Mouse (Mus musculus) heart, embryonic 10.5 days (tissue): ENCODE results near the gene Meiob. TPM values are rescaled to one million over a fixed set of nuclear protein-coding genes. Genes with fewer than 3 reads are reported as not detected.

Experiments used
- DNase-seq: peaks from one replicate; pipeline ENCODE4 v3.0.0-alpha.2; 2017; ENCODE audit warnings: low spot score
- H3K27ac ChIP-seq: fragments of 300-500 bp; sonication (generic); 2 replicates; pipeline ENCODE4 v1.5.1; 2016; ENCODE audit warnings: mild to moderate bottlenecking
- H3K27me3 ChIP-seq: fragments of 300-500 bp; sonication (generic); 2 replicates; pipeline ENCODE4 v1.6.1; 2016; ENCODE audit warnings: mild to moderate bottlenecking; ENCODE audit not compliant: poor library complexity, insufficient read depth, severe bottlenecking
- H3K36me3 ChIP-seq: fragments of 300-500 bp; sonication (generic); 2 replicates; pipeline ENCODE4 v1.6.1; 2016; ENCODE audit warnings: mild to moderate bottlenecking, moderate library complexity
- H3K4me1 ChIP-seq: fragments of 300-500 bp; sonication (generic); 2 replicates; pipeline ENCODE4 v1.6.1; 2016; ENCODE audit warnings: mild to moderate bottlenecking
- H3K4me3 ChIP-seq: fragments of 300-500 bp; sonication (generic); 2 replicates; pipeline ENCODE4 v1.5.1; 2016; ENCODE audit warnings: mild to moderate bottlenecking, moderate library complexity
- H3K9me3 ChIP-seq: fragments of 300-500 bp; sonication (generic); 2 replicates; pipeline ENCODE4 v1.6.1; 2016; ENCODE audit warnings: mild to moderate bottlenecking, moderate library complexity
- WGBS: fragments of 180-500 bp; shearing (Covaris S2); methylation state at CpG from one replicate; pipeline ENCODE4 v1.1.7; 2016; 5-methylcytosine and 5-hydroxymethylcytosine counted together
- polyA plus RNA-seq: library from polyadenylated mRNA; unstranded; fragments of >200 nt; fragmentation: Nextera tagmentation; extraction: Ambion mirVana; gene quantifications from 2 replicates; pipeline ENCODE4 v1.2.1, GENCODE M21; 2016

Meiob gene
- polyA plus RNA-seq, 1 experiment from 2014 or later, result not detected

DNA sequence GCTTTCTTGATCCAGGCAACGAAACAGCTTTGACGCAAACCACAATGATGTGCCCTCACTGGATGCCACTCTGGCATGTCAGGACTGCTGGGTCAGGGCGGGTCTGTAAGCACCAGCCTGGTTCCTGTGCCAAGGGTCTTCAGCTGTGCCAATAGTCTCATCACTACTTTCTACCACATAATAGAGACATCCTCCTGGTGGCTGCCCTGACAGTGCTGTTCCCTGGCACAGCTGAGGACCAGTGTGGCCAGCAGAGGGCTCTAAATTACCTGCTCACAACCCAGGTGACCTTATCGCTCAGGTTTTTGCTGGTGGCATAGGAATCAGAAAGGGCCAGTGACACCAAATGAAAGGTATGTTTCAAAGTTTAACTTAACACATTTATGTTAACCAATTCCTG is 37.0 kb downstream of the Meiob start:
- H3K4me3 ChIP-seq, result no peak overlapping the region
- H3K36me3 ChIP-seq, result no peaks in the 10 kb centered on the region
- no peak for DNase-seq
- H3K9me3 ChIP-seq, result no peaks in the 10 kb centered on the region
- WGBS, result 52% methylated on average over 4 of the region's 4 CpGs
- H3K4me1 ChIP-seq, result no peaks in the 10 kb centered on the region
- no peak overlapping the region for H3K27ac ChIP-seq
- peaks cover 17% of the 10 kb centered on the region for H3K27me3 ChIP-seq

DNA sequence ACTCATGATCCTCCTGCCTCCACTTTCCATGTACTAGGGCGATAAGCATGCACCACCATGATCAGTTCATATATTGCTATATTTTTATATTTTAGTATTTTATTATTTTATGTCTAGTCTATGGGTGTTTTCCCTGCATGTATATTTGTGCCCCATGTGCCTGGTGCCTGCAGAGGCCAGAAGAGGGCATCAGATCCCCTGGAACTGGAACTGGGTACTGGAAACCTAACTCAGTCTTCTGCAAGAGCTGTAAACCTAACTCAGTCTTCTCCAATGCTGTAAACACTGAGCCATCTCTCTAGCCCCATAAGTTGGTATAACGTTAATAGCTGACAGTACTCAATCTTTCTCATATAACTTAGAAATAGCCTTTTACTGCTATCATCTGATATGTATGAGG is 38.5 kb downstream of the Meiob start:
- no peak for DNase-seq
- WGBS, result 54% methylated on average over 2 of the region's 2 CpGs
- Histone ChIP-seq H3K27me3 (peaks cover 14% of the 10 kb centered on the region), H3K4me1 (no peaks in the 10 kb centered on the region), H3K36me3 (no peaks in the 10 kb centered on the region), H3K4me3 (no peak overlapping the region), H3K9me3 (no peaks in the 10 kb centered on the region), H3K27ac (no peak overlapping the region)

DNA sequence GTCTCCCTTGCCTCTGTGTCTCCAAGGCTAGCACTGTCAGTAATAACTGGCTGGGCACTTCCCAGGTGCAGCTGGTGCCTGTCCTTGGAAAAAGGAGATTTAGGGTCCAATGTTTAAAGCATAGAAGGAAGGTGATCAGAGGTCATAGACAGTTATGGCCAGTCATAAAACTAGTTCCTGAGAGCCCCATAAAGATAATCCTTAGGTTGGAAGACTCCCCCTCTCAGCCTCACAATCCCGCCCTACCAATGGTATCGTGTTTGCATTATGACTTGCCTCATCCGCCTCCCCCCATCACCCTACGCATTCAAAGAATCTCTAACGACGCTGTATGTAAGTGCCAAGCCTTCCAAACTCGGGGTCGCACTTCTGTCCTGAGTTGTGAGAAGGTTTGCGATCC is 40.4 kb downstream of the Meiob start:
- H3K27me3 ChIP-seq, result peaks cover 14% of the 10 kb centered on the region
- H3K27ac ChIP-seq, result no peak overlapping the region
- no peak for DNase-seq
- no peaks in the 10 kb centered on the region for H3K9me3 ChIP-seq
- H3K36me3 ChIP-seq, result no peaks in the 10 kb centered on the region
- H3K4me1 ChIP-seq, result peaks cover 10% of the 10 kb centered on the region
- no peak overlapping the region for H3K4me3 ChIP-seq
- WGBS, result 47% methylated on average over 9 of the region's 9 CpGs

DNA sequence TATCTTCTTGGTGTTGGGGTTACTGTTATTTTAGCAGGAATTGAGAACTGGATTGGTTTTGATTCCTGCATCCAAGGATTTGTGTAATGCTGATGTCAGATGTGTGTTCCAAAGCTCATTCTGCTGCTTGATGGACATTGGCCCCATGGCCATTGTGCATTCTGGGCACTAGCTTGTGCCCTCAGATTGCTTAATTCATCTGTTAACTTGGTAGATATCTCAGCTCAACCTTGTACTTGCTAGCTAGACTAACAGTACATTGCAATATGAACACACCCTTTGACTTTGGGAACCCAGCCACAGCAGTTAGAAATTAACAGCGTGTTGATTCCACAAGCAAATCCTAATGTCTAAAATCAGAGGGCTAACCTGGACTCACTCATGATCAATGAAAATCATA is 43.3 kb downstream of the Meiob start:
- H3K27me3 ChIP-seq, result peaks cover 18% of the 10 kb centered on the region
- H3K4me1 ChIP-seq, result peaks cover 21% of the 10 kb centered on the region
- no peaks in the 10 kb centered on the region for H3K9me3 ChIP-seq
- H3K27ac ChIP-seq, result no peak overlapping the region
- H3K4me3 ChIP-seq, result no peak overlapping the region
- DNase-seq, result no peak
- 89% methylated on average over 1 of the region's 1 CpGs for WGBS
- no peaks in the 10 kb centered on the region for H3K36me3 ChIP-seq

DNA sequence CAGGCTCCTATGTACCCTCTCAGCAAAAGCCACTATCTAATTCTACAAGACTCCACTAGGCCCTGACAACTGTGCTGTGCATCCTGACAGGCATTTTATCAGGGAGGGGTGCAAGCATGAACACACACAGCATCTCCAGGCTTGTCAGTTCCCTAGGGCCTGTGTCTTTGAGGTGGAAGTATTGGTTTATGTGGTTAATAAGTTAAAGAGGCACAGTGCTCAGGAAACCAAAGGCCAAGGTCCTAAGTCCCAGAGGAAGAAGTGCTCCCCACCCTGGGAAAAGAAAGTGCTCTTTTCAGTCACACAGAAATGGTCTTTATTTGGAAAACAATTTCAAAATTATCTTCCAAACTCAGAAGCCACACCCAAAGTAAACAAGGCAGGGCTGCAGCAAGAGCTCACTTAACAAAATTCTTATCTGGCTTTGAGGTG is 44.5 kb downstream of the Meiob start:
- Histone ChIP-seq H3K4me1 (peaks cover 21% of the 10 kb centered on the region), H3K4me3 (peak overlapping the region; percentile 85), H3K27me3 (peaks cover 18% of the 10 kb centered on the region), H3K36me3 (peaks cover 9% of the 10 kb centered on the region; the same call in 1 of the 2 replicates), H3K27ac (peak overlapping the region; percentile 96; the same call in 1 of the 2 replicates), H3K9me3 (no peaks in the 10 kb centered on the region)
- DNase-seq, result peak; percentile 83

DNA sequence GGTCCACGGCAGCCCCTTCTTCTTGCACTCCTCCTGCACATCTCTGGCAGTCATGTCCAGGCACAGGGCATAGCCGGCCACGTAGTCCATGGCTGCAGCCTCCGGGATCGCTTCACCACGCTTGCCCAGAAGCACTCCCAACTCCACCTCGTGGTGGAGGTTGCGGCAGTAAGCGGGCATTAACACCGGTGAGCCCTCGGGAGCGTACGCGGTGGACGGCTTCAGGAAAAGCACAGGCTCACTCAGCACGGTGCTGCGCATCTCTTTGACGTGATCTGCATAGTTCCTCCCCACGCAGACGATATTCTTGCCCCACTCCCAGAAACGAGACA is 45.6 kb downstream of the Meiob start:
- H3K27me3 ChIP-seq, result peaks cover 11% of the 10 kb centered on the region
- H3K4me1 ChIP-seq, result peaks cover 21% of the 10 kb centered on the region
- peak overlapping the region; percentile 96 for H3K27ac ChIP-seq
- WGBS, result under 1% methylated on average over 21 of the region's 21 CpGs
- H3K9me3 ChIP-seq, result no peaks in the 10 kb centered on the region
- DNase-seq, result no peak
- H3K4me3 ChIP-seq, result peak overlapping the region; percentile 85
- H3K36me3 ChIP-seq, result peaks cover 15% of the 10 kb centered on the region; the same call in 1 of the 2 replicates

DNA sequence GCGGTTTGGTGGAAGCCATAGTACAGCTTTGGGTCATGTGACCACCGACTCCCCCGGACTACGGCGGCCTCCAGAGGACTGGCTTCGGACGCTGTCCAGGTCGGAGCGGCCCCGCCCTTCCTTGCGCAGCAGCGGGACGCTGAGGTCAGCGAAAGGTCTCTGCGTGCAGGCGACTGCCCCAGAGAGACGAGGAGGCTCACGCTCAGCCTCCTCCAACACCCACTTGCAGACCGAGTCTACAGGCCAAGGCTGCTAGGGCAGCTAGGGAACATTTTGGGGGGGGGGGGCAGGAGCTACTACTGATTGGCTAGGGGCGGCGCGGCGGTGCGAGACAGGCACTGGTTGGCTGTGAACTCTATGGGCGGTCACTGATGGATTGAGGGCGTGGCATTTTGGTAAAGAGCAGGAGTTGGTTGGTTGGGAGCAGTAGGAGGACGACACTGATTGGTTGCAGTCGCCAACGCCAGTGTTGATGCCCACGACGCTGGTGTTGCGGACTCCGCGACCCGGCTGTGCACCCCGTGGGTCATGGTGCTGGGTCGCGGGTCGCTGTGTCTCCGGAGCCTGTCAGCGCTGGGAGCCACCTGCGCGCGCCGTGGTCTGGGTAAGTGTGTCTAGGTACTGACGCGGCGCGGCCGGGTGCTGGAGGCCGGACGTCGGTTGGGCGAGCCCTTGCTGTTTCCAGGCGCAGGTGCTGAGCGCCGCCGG is 46.1 kb downstream of the Meiob start, which contains the start of gene Fahd1:
Fahd1 (minus strand) TSS at position 300 of the 708 bp plus-strand sequence.
- Histone ChIP-seq H3K27me3 (peaks cover 11% of the 10 kb centered on the region), H3K36me3 (peaks cover 19% of the 10 kb centered on the region; the same call in 1 of the 2 replicates), H3K9me3 (no peaks in the 10 kb centered on the region), H3K4me3 (peak within 1 kb of the TSS; percentile 85), H3K27ac (peak within 1 kb of the TSS; percentile 96), H3K4me1 (peaks cover 21% of the 10 kb centered on the region)
- 0% methylated on average over 58 of the region's 58 CpGs for WGBS
- DNase-seq, result peak; percentile 99

DNA sequence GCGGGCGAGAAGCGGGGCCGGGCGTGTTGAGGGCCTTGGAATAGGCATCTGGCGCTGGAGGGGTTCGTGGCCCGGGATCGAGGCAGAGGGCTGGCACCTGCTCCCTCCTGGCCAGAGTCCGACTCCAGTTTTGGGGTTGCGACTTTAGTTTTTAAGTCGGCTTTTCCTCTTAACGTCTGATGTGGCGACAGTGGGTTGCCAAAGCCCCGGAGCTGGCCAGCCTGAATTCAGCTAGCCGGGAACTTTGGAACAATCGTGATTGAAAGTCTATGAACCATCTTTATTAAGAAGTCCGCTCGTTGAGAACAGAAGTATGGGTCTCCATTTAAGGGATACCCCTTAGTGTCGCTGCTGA is 46.7 kb downstream of the Meiob start:
- Histone ChIP-seq H3K27ac (peak overlapping the region; percentile 96), H3K4me3 (peak overlapping the region; percentile 85), H3K9me3 (no peaks in the 10 kb centered on the region), H3K27me3 (peaks cover 11% of the 10 kb centered on the region), H3K36me3 (peaks cover 20% of the 10 kb centered on the region; the same call in 1 of the 2 replicates), H3K4me1 (peaks cover 21% of the 10 kb centered on the region)
- 1% methylated on average over 20 of the region's 20 CpGs for WGBS
- no peak for DNase-seq

DNA sequence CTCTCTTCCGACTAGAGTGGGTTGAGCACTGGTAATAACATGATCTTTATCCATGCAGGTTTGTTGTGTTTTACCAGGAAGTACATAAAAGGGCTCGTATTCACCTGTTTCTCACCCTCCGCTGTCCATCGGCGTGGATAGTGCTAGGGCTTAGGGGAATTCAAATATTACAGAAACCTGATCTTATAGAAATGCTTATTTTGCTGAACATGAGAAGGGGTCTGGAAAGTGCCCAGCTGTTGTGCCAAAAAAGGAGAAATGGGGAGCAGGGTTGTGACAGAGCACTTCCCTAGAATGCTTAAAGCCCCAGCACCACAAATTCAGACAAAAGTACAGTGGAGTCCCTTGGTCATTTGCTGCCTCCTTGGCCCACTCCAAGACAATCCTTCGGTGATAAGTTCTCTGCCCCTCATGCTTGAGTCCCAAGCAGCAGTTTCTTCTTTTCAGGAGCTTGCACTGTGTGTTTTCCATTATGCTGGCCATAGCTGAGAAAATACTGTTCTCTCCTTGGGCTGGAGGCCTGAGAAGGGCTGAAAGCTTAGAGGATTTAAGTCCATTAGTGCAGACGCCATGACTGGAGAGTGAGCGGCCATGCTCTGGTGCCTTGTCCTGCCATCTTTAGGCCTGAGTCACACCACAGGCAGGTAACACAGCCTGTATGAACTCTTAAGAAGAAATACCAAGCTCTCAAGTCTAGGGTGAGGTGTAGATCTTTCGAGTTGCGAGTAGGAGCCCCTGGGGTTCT is 47.5 kb downstream of the Meiob start:
- WGBS, result 79% methylated on average over 10 of the region's 10 CpGs
- DNase-seq, result no peak
- no peak overlapping the region for H3K27ac ChIP-seq
- H3K36me3 ChIP-seq, result peaks cover 27% of the 10 kb centered on the region; the same call in 1 of the 2 replicates
- peak overlapping the region; percentile 85 for H3K4me3 ChIP-seq
- peaks cover 11% of the 10 kb centered on the region for H3K27me3 ChIP-seq
- H3K9me3 ChIP-seq, result no peaks in the 10 kb centered on the region
- peaks cover 21% of the 10 kb centered on the region for H3K4me1 ChIP-seq

DNA sequence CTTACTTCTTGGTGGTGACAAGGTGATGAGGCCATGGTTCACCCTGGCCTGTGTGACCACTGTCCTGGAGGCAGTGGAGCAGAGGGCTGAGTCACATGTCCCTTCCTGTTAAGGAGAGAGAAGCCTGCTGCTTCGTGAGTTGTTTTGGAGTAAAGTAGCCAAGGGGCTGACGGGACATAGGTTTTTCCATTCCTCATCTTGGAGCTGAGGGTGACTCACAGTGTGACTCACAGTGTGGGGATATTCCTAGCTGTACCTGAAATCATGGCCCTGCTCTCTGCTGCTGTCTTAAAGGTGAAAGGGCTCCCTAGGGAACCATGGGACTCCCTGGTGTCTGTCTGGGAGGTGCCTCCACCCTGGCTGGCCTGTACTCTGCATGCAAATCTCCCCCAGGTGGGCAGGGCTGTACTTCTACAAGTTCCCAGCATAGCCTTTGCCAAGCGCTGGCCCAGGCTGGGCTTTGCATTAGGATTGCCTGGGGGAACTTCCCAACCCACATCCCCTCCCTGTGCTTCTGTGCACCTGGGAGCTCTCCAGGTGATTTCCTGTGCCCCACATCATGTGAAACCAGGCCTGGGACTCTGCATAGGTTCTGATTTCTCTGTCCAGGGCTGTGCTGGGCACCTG is 51.9 kb downstream of the Meiob start:
- H3K4me3 ChIP-seq, result no peak overlapping the region
- 62% methylated on average over 3 of the region's 3 CpGs for WGBS
- peaks cover 49% of the 10 kb centered on the region; the same call in 1 of the 2 replicates for H3K36me3 ChIP-seq
- no peak overlapping the region for H3K27ac ChIP-seq
- DNase-seq, result no peak
- peaks cover 10% of the 10 kb centered on the region for H3K27me3 ChIP-seq
- H3K4me1 ChIP-seq, result peaks cover 6% of the 10 kb centered on the region
- no peaks in the 10 kb centered on the region for H3K9me3 ChIP-seq

DNA sequence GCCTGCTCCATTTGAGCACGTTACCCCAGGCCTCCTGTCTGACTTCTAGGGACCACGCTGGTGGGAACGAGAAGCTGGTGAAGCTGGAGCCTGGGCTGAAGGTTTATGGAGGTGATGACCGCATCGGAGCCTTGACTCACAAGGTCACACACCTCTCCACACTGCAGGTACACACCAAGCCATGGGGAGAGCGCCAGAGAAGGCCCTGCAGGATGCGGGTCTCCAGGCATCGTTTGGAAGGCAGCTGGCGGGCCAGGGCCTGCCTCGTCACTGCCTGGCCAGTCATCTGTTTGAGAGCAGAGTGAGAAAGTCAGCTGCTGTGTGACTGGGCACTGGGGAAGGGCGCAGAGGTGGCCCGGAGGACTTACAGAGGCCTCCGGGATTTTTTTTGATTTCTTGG is 52.5 kb downstream of the Meiob start:
- H3K4me1 ChIP-seq, result peaks cover under 1% of the 10 kb centered on the region; the same call in 1 of the 2 replicates
- 87% methylated on average over 13 of the region's 13 CpGs for WGBS

DNA sequence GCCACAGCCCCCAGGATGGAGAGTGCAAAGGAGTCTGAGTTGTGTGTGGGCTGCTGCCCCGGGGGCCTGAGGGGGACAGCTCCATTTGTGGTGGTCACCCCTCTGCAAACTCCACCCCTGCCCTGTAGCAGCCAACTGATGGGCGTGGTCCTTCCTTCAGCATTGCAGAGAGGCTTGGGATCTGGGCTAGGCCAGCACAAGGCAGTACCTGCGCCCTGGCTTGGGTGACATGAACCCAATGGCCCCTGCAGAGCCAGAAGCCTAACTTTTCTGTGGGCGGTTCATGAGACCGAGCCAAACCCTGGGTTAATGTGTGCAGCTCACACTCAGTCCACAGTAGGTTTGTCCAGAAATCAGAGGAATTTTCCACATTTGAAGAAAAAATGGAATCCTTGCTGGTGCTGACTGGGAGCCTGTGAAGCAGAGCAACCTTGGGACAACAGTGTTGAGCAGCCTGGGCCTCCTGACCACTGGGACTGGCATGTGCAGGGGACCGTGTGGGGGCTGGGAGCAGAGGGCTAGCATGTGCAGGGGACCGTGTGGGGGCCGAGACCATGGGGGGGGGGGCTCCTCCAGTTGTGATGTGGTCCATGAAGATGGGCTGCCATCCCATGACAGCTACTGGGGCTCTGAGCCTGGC is 53.9 kb downstream of the Meiob start:
- Histone ChIP-seq H3K27ac (no peak overlapping the region), H3K4me1 (no peaks in the 10 kb centered on the region), H3K27me3 (no peaks in the 10 kb centered on the region), H3K9me3 (no peaks in the 10 kb centered on the region), H3K36me3 (peaks cover 64% of the 10 kb centered on the region; the same call in 1 of the 2 replicates), H3K4me3 (no peak overlapping the region)
- WGBS, result 80% methylated on average over 8 of the region's 8 CpGs
- DNase-seq, result no peak

More for the DNA sequence above, 52.5 kb downstream of the Meiob start:
- Histone ChIP-seq H3K4me3 (no peak overlapping the region), H3K36me3 (peaks cover 55% of the 10 kb centered on the region; the same call in 1 of the 2 replicates), H3K27me3 (peaks cover 3% of the 10 kb centered on the region), H3K9me3 (no peaks in the 10 kb centered on the region), H3K27ac (no peak overlapping the region)
- no peak for DNase-seq
